Mouse (Mus musculus) embryonic facial prominence, embryonic 10.5 days (tissue): ENCODE results near the gene Cxcl10. TPM values are rescaled to one million over a fixed set of nuclear protein-coding genes. Genes with fewer than 3 reads are reported as not detected.
A peak's percentile ranks its signal among the peaks of the same experiment; 100 is the strongest.

ENCODE experiments used
- DNase-seq: peaks from one replicate; pipeline ENCODE4 v3.0.0-alpha.2; 2017; ENCODE audit warnings: low spot score
- H3K27ac ChIP-seq: fragments of 300-500 bp; sonication (generic); replicated peaks from 2 replicates; pipeline ENCODE4 v1.5.1; 2016; ENCODE audit warnings: mild to moderate bottlenecking
- H3K27me3 ChIP-seq: fragments of 300-500 bp; sonication (generic); replicated peaks from 2 replicates; pipeline ENCODE4 v1.6.1; 2016; ENCODE audit warnings: low read depth, mild to moderate bottlenecking; ENCODE audit not compliant: poor library complexity, severe bottlenecking
- H3K36me3 ChIP-seq: fragments of 300-500 bp; sonication (generic); replicated peaks from 2 replicates; pipeline ENCODE4 v1.6.1; 2016; ENCODE audit warnings: mild to moderate bottlenecking, moderate library complexity
- H3K4me1 ChIP-seq: fragments of 300-500 bp; sonication (generic); 2 replicates; pipeline ENCODE4 v1.6.1; 2016
- H3K4me3 ChIP-seq: fragments of 300-500 bp; sonication (generic); 2 replicates; pipeline ENCODE4 v1.5.1; 2016; ENCODE audit warnings: mild to moderate bottlenecking, moderate library complexity
- H3K9me3 ChIP-seq: fragments of 300-500 bp; sonication (generic); 2 replicates; pipeline ENCODE4 v1.6.1; 2016; ENCODE audit warnings: mild to moderate bottlenecking
- WGBS: fragments of 180-500 bp; shearing (Covaris S2); methylation state at CpG from one replicate; pipeline ENCODE4 v1.1.7; 2016; 5-methylcytosine and 5-hydroxymethylcytosine counted together
- polyA plus RNA-seq: library from polyadenylated mRNA; unstranded; fragments of >200 nt; fragmentation: Nextera tagmentation; extraction: Ambion mirVana; gene quantifications from 2 replicates; pipeline ENCODE4 v1.2.1, GENCODE M21; 2016

Cxcl10 gene
- polyA plus RNA-seq: 0.14 TPM in 1 of 2 replicates, not detected in the other

DNA sequence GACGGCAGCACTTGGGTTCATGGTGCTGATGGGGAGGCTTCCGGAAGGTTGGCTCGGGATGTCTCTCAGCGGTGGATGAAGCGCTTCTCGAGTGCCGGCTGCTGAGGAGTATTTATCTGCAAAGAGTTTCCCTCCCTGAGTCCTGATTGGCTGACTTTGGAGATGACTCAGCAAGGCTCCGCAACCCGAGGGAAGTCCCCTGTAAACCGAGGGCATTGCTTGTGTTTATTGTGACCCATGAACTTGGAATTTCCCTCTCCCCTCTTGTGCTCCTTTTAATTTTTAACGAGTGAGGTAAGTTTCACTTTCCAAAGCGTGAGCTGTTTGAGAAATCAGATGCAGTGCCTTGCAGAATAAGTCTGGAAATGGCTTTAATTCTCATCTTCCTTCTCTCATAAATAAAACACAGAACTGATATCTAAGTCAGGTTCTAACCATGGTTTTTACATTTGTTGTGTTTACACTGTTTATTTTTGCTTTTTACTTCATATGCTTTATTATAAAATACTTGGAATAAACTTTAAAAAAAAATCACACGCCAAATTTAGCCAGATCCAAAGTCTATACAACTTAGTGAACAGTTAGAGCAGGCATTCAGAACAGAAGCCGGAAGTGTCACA, at the start of gene Cxcl10:
Gene Cxcl10, minus strand, starts transcription at position 96 of the 620 bp plus-strand sequence.
- Histone ChIP-seq H3K27ac (no peak within 1 kb of the TSS), H3K4me3 (peak within 1 kb of the TSS; percentile 30), H3K9me3 (no peaks in the 10 kb centered on the region), H3K27me3 (peaks cover 25% of the 10 kb centered on the region), H3K4me1 (peaks cover 11% of the 10 kb centered on the region), H3K36me3 (no peaks in the 10 kb centered on the region)
- DNase-seq: peak; percentile 49
- 28% methylated on average over 14 of the region's 14 CpGs for WGBS

DNA sequence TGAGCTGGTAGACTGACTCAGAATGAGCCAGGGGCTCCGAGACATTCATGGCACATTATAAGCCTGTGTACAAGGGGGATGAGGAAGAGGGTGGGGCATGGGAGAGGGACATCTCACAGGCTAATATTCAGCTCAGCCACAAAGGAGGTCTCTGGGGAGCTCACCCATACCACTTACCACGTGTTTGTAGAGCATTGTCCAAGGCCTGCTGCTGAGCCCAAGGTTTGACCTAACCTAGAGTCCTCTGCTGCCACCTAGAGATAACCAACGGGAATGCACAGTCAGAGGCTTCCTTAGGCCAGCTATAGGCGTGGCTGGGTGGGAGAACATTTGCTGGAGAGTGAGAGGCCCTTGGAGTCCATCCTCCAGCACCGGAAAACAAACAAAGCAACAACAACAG, 49.5 kb upstream of the Cxcl10 start:
- Histone ChIP-seq H3K4me3 (no peak overlapping the region), H3K36me3 (no peaks in the 10 kb centered on the region), H3K27ac (peak overlapping the region; percentile 45; the same call in 1 of the 2 replicates), H3K4me1 (peaks cover 8% of the 10 kb centered on the region), H3K27me3 (peaks cover 22% of the 10 kb centered on the region), H3K9me3 (no peaks in the 10 kb centered on the region)
- DNase-seq: peak; percentile 82
- 23% methylated on average over 5 of the region's 5 CpGs for WGBS

DNA sequence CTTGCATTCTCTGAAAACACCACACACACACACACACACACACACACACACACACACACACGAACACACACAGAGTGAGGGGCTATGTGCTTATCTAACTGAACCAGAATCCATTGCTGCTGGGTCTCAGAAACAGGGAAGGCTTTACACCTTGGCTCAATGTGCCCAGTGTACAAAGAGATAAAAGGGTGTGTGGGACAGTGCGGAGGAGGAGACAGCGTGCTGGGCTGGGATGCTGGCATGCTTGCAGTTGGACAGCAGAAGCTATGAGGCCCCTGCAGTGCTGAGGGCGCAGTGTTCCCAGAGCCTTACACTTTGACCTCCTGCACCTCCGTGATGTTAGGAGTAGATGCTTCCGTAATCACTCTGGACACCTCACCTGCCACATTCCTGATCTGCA, 47.8 kb upstream of the Cxcl10 start:
- Histone ChIP-seq H3K27ac (no peak overlapping the region), H3K36me3 (no peaks in the 10 kb centered on the region), H3K27me3 (peaks cover 39% of the 10 kb centered on the region), H3K4me1 (peaks cover 4% of the 10 kb centered on the region), H3K4me3 (no peak overlapping the region), H3K9me3 (no peaks in the 10 kb centered on the region)
- no peak for DNase-seq
- WGBS: 84% methylated on average over 6 of the region's 6 CpGs

DNA sequence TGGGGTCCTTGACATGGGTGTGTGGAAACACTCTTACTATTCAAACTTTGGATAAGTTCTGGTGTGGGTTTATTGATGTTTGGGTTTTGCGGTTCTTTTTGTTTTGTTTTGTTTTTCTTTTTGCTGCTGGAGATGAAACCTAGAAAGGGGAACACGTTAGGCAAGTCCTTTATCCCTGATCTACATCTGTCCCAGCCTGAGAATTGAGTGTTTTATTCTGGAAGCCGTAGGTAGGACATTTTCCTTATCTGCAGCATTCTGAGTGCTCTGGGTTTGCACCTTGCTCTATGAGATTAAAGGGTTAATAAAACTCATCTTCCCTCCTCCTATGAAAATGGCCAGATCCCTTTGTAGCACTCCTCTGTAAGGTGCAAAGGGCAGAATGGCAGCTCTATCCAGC, 47.1 kb upstream of the Cxcl10 start:
- no peaks in the 10 kb centered on the region for H3K36me3 ChIP-seq
- no peaks in the 10 kb centered on the region for H3K9me3 ChIP-seq
- peaks cover 46% of the 10 kb centered on the region for H3K27me3 ChIP-seq
- WGBS: 86% methylated on average over 3 of the region's 3 CpGs
- peaks cover 4% of the 10 kb centered on the region for H3K4me1 ChIP-seq
- no peak for DNase-seq
- H3K4me3 ChIP-seq: no peak overlapping the region
- H3K27ac ChIP-seq: no peak overlapping the region

DNA sequence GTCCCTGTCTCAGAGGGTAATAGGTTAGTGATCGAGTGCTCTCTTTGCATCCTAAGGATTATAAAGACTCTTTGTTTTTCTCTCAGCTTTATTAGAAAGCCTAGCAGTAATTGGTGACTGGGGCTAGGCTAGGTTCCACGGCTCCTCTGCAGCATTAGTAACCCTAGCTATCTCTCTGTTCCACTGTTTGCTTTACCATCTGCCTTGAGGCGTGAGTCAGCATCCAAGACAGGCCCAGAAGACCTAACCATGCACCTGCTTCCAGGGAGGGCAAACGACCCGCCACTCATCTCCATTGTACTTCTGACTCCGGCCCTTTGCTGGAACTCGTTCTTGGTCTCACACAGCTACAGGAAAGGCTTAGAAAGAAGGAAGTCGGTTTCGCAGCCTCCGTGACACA, 45.2 kb upstream of the Cxcl10 start:
- Histone ChIP-seq H3K36me3 (no peaks in the 10 kb centered on the region), H3K4me1 (peaks cover 4% of the 10 kb centered on the region), H3K9me3 (no peaks in the 10 kb centered on the region), H3K27ac (no peak overlapping the region), H3K27me3 (peaks cover 58% of the 10 kb centered on the region), H3K4me3 (no peak overlapping the region)
- DNase-seq: no peak
- 64% methylated on average over 10 of the region's 10 CpGs for WGBS

DNA sequence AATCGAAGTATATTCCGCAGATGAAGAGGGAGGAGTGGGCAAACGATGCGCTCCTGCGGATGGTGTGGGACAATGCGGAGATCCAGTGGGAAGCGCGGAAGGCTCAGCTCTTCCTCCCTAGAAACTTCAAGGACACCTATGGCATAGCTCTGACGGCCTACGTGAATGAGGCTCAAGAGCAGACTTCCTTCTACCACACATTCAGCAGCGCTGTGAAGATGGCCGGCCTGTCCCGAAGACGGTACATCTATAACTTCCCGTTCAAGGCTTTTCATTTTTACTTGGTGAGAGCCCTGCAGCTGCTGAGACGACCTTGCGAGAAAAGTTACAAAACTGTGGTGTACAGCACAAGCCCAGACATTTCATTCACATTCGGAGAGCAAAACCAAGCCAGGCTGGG, 43.9 kb upstream of the Cxcl10 start:
- Histone ChIP-seq H3K4me1 (peaks cover 5% of the 10 kb centered on the region), H3K9me3 (no peaks in the 10 kb centered on the region), H3K27ac (no peak overlapping the region), H3K27me3 (peaks cover 58% of the 10 kb centered on the region), H3K4me3 (peak overlapping the region; percentile 36), H3K36me3 (no peaks in the 10 kb centered on the region)
- no peak for DNase-seq
- 38% methylated on average over 18 of the region's 18 CpGs for WGBS

DNA sequence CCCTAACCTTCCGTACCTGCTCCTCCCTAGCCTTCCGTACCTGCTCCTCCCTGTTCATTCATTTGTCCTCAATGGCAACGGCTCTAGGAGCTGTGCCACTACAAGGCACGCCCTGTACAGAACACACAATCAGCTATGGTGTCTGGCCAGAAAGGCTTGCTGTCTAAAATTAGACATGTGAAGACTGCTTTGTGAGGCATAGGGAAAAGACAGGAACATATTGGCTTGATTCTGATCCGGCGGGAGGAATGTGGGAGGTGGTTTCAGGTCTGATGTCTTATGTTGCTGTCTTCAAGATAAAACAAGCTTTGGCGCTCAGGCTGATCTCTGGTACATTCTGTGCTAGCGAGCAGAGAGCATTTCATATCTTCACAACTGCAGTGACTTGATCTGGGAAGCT, 41.9 kb upstream of the Cxcl10 start:
- peaks cover 54% of the 10 kb centered on the region for H3K27me3 ChIP-seq
- H3K36me3 ChIP-seq: no peaks in the 10 kb centered on the region
- no peak for DNase-seq
- peaks cover 9% of the 10 kb centered on the region for H3K4me1 ChIP-seq
- no peaks in the 10 kb centered on the region for H3K9me3 ChIP-seq
- no peak overlapping the region for H3K27ac ChIP-seq
- WGBS: 79% methylated on average over 8 of the region's 8 CpGs
- no peak overlapping the region for H3K4me3 ChIP-seq

DNA sequence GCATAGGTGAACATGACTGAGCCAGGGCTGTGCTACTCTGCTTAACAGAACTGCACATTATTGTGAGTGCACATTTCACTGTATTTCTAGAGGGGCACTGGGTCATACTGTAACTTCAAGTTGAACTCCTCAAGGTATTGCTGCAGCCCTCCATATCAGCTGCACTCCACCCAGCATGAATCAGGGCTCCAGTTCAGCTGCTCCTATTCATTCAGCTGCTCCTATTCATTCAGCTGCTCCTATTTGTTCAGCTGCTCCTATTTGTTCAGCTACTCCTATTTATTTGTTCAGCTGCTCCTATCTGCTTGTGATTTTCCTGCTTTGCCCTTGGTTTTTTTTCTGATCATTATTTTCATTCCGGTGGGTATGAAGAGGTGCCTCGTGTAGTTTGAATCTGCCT, 41.3 kb upstream of the Cxcl10 start:
- H3K27ac ChIP-seq: no peak overlapping the region
- H3K4me1 ChIP-seq: peaks cover 9% of the 10 kb centered on the region
- no peak for DNase-seq
- 79% methylated on average over 2 of the region's 2 CpGs for WGBS
- H3K9me3 ChIP-seq: no peaks in the 10 kb centered on the region
- peaks cover 54% of the 10 kb centered on the region for H3K27me3 ChIP-seq
- no peak overlapping the region for H3K4me3 ChIP-seq
- H3K36me3 ChIP-seq: no peaks in the 10 kb centered on the region

DNA sequence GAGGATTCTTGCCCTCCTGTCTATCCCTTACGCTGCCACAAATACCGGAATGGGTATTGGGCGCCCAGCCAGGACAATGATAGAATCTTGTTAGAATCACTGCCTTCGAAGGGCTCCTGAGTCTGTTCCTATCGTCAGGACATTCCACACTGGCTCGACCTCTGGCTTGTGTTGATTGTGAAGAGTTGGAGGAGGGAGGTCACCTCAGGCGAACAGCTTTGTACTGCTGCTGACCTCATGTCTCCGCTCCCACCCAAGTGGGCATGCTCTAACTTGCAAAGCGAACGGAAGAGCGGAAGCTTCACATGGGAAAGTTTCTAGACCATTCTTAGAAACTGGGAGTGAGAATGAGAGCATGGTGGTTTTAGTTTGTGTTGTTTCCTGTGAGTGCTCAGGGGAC, 38.7 kb upstream of the Cxcl10 start:
- Histone ChIP-seq H3K36me3 (no peaks in the 10 kb centered on the region), H3K4me1 (peaks cover 9% of the 10 kb centered on the region; the same call in 1 of the 2 replicates), H3K27me3 (peaks cover 28% of the 10 kb centered on the region), H3K4me3 (no peak overlapping the region), H3K9me3 (no peaks in the 10 kb centered on the region), H3K27ac (no peak overlapping the region)
- WGBS: 74% methylated on average over 11 of the region's 11 CpGs
- no peak for DNase-seq

DNA sequence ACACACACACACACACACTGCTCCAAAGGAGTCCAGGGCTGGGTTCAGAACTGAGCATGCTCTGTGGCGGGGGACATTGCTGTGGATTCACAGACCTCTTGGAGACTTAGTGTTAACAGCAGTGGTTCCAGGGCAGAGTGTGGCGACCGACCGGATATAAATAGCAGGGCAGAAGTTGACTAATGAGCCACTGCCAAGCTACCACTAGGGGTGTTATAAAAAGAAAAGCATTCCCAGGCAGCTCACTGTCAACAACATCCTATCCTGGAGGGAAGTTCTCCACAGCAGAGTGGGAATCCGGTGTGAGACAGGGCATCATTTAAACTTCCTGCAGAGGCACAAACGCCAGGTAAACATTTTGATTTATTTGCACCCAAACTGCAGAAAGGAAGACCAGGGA, 38.0 kb upstream of the Cxcl10 start:
- no peak overlapping the region for H3K27ac ChIP-seq
- WGBS: 56% methylated on average over 6 of the region's 6 CpGs
- H3K9me3 ChIP-seq: no peaks in the 10 kb centered on the region
- H3K36me3 ChIP-seq: no peaks in the 10 kb centered on the region
- peaks cover 20% of the 10 kb centered on the region for H3K27me3 ChIP-seq
- H3K4me1 ChIP-seq: 0 out of 2 replicates have a peak, but pooled peaks cover 8% of the 10 kb centered on the region
- H3K4me3 ChIP-seq: no peak overlapping the region
- no peak for DNase-seq

DNA sequence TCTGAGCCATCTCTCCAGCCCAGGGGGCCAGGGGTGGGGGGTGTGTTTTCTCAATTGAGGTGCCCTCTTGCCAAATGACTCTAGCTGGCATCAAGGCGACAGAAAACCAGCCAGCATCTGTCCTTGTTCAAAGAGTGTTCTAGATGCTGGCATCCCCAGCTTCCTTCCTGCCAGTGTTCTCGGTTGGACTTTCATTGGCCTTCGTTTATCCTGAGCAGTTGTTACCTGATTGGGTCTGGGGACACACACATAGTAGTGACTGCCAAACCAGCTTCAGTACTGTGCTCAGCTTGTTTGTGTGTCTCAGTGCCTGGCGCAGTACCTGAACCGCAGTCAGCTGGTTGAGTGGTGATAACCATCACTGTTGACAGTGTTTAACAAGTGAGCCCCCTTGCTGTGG, 37.4 kb upstream of the Cxcl10 start:
- H3K9me3 ChIP-seq: no peaks in the 10 kb centered on the region
- H3K4me3 ChIP-seq: no peak overlapping the region
- WGBS: 89% methylated on average over 5 of the region's 5 CpGs
- no peak overlapping the region for H3K27ac ChIP-seq
- peaks cover 15% of the 10 kb centered on the region for H3K27me3 ChIP-seq
- H3K4me1 ChIP-seq: 0 out of 2 replicates have a peak, but pooled peaks cover 8% of the 10 kb centered on the region
- no peaks in the 10 kb centered on the region for H3K36me3 ChIP-seq
- no peak for DNase-seq

DNA sequence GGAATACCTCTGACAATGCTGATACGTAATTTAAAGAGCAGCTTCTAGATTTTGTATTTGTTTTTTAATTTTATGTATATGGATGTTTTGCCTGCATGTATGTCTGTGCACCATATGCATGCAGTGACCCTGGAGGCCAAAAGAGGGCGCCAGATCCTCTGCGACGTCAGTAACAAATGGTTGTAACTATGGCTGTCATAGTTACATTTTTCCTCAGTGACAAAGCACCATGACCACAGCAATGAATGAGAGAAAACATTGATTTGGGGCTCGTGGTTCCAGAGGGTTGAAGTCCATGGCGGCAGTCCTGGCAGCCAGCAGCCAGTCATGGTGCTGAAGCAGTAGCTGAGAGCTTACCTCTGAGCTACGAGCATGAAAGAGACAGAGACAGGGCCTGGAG, 36.2 kb upstream of the Cxcl10 start:
- Histone ChIP-seq H3K4me3 (no peak overlapping the region), H3K27ac (no peak overlapping the region), H3K27me3 (peaks cover 2% of the 10 kb centered on the region; the same call in 1 of the 2 replicates), H3K36me3 (no peaks in the 10 kb centered on the region), H3K9me3 (no peaks in the 10 kb centered on the region), H3K4me1 (0 out of 2 replicates have a peak, but pooled peaks cover 8% of the 10 kb centered on the region)
- DNase-seq: peak; percentile 45
- WGBS: 43% methylated on average over 7 of the region's 7 CpGs

DNA sequence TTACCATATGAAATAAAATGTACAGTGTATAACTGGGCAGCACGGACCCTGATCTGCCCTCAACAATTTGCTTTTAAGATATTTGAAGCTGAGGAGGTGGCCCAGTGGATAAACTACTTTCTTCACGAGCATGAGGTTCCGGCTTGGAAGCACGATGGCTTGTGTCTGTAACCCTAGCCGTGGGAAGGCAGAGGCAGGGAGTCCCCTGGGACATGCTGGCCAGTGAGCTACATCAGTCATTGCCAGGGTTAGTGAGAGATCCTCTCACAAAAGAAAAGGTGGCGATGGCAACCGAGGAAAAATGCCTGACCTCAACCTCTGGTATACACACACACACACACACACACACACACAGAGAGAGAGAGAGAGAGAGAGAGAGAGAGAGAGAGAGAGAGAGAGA, 35.1 kb upstream of the Cxcl10 start:
- 58% methylated on average over 7 of the region's 7 CpGs for WGBS
- H3K4me1 ChIP-seq: 0 out of 2 replicates have a peak, but pooled peaks cover 8% of the 10 kb centered on the region
- H3K4me3 ChIP-seq: no peak overlapping the region
- H3K36me3 ChIP-seq: no peaks in the 10 kb centered on the region
- no peaks in the 10 kb centered on the region for H3K27me3 ChIP-seq
- no peak overlapping the region for H3K27ac ChIP-seq
- DNase-seq: peak; percentile 38
- H3K9me3 ChIP-seq: no peaks in the 10 kb centered on the region
